Mouse (Mus musculus) myocyte (in vitro differentiated cells): ENCODE measurements around the gene Jhy. TPM values are rescaled to one million over a fixed set of nuclear protein-coding genes. Genes with fewer than 3 reads are reported as not detected.

Experiments used
- H3K27me3 ChIP-seq: one replicate; pipeline ENCODE4 v1.6.1; 2011; ENCODE audit not compliant: control insufficient read depth, insufficient read depth, insufficient read length
- H3K36me3 ChIP-seq: one replicate; pipeline ENCODE4 v1.6.1; 2011; ENCODE audit not compliant: control insufficient read depth, insufficient read depth
- H3K4me2 ChIP-seq: one replicate; pipeline ENCODE4 v1.6.1; 2011; ENCODE audit warnings: low read depth, control low read depth
- H3K4me3 ChIP-seq: one replicate; pipeline ENCODE4 v1.5.1; 2011; ENCODE audit warnings: mild to moderate bottlenecking, control low read depth, moderate library complexity
- H3K79me2 ChIP-seq: one replicate; pipeline ENCODE4 v1.6.1; 2011; ENCODE audit not compliant: control insufficient read depth, insufficient read depth
- H3ac ChIP-seq: one replicate; pipeline ENCODE4 v1.6.1; 2011; ENCODE audit not compliant: control insufficient read depth, insufficient read length
- CEBPB ChIP-seq: IDR thresholded peaks from 2 replicates; pipeline ENCODE4 v1.6.1; 2011; ENCODE audit warnings: mild to moderate bottlenecking, moderate library complexity; ENCODE audit not compliant: poor library complexity, insufficient read depth, severe bottlenecking
- E2F4 ChIP-seq: IDR thresholded peaks from one replicate; pipeline ENCODE4 v1.6.1; 2011; ENCODE audit warnings: mild to moderate bottlenecking, control low read depth, moderate library complexity; ENCODE audit not compliant: insufficient read depth
- MAX ChIP-seq: IDR thresholded peaks from one replicate; pipeline ENCODE4 v1.6.1; 2011; ENCODE audit warnings: low read depth, mild to moderate bottlenecking, control low read depth
- MYOD1 ChIP-seq, 3 experiments: IDR thresholded peaks; one replicate each; pipeline ENCODE4 v1.6.1; 2011; ENCODE audit warnings: control low read depth in 2 of 3, low read depth in 2 of 3, mild to moderate bottlenecking in 2 of 3, moderate library complexity in 1 of 3; ENCODE audit not compliant: insufficient read length in 2 of 3, control insufficient read depth in 1 of 3
- MYOG ChIP-seq, 3 experiments: IDR thresholded peaks; one replicate each; pipeline ENCODE4 v1.6.1; 2011; ENCODE audit warnings: control low read depth in 2 of 3, low read depth in 2 of 3, mild to moderate bottlenecking in 2 of 3; ENCODE audit not compliant: insufficient read length in 2 of 3, control insufficient read depth in 1 of 3, insufficient read depth in 1 of 3
- POLR2A ChIP-seq: IDR thresholded peaks from one replicate; pipeline ENCODE4 v1.6.1; 2011; ENCODE audit warnings: low read depth, mild to moderate bottlenecking, control low read depth, moderate library complexity; ENCODE audit not compliant: insufficient read length
- POLR2AphosphoS2 ChIP-seq: IDR thresholded peaks from one replicate; pipeline ENCODE4 v1.6.1; 2011; ENCODE audit warnings: low read depth, control low read depth; ENCODE audit not compliant: insufficient read length
- REST ChIP-seq: IDR thresholded peaks from one replicate; pipeline ENCODE4 v1.6.1; 2011; ENCODE audit warnings: mild to moderate bottlenecking, control low read depth, moderate library complexity; ENCODE audit not compliant: insufficient read depth, insufficient read length
- SRF ChIP-seq: IDR thresholded peaks from one replicate; pipeline ENCODE4 v1.6.1; 2011; ENCODE audit warnings: low read depth; ENCODE audit not compliant: control insufficient read depth, insufficient read length
- TCF12 ChIP-seq: IDR thresholded peaks from one replicate; pipeline ENCODE4 v1.6.1; 2011; ENCODE audit warnings: mild to moderate bottlenecking, control low read depth; ENCODE audit not compliant: poor library complexity, insufficient read depth, severe bottlenecking
- TCF3 ChIP-seq: IDR thresholded peaks from one replicate; pipeline ENCODE4 v1.6.1; 2011; ENCODE audit warnings: low read depth, control low read depth; ENCODE audit not compliant: insufficient read length
- USF1 ChIP-seq: IDR thresholded peaks from one replicate; pipeline ENCODE4 v1.6.1; 2011; ENCODE audit warnings: low read depth, mild to moderate bottlenecking, control low read depth, moderate library complexity
- polyA plus RNA-seq: library from polyadenylated mRNA; unstranded; fragments of >200 nt; fragmentation: generic; extraction: Trizol; gene quantifications from one replicate; pipeline ENCODE4 v1.2.1, GENCODE M21; 2012; ENCODE audit warnings: missing spikeins

The Jhy gene
- polyA plus RNA-seq, 1 experiment: not detected

DNA sequence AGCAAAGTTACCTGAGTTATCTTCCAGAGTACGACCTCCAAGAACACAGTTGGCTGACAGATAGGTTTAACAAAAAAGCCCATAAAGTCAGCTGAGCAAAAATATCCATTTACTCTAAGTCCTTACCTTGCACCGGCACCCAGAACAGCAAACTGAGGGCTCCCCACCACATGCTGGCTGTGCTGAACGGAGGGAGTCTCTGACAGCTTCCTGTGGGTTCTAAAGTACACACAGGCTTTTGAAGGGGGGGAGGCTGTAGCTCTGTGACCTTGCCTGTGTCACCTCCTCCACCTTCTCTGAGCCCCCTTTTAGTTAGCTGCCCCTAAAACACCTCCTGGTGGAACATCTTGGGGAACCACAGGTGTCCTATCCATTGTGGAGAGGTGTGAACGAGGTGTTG lies 40.5 kb upstream of the Jhy start, which contains the start of gene Crtam:
Gene Crtam (minus strand): TSS at position 214 of the 400 bp plus-strand sequence.
- no peak within 1 kb of the TSS for H3K4me2 ChIP-seq
- no peaks in the 10 kb centered on the region for H3K27me3 ChIP-seq
- no peak within 1 kb of the TSS for H3ac ChIP-seq
- H3K36me3 ChIP-seq: no peaks in the 10 kb centered on the region
- TF ChIP-seq MYOD1 (IDR thresholded peaks at IDR 0.05; ENCODE audit: control insufficient read depth in 1 of 3, insufficient read length in 2 of 3, low read depth in 2 of 3): no peak
- TF ChIP-seq POLR2A: no peak
- TF ChIP-seq TCF12: no peak
- no peak for TF ChIP-seq CEBPB
- TF ChIP-seq SRF: no peak
- TF ChIP-seq USF1: no peak
- no peaks in the 10 kb centered on the region for H3K79me2 ChIP-seq
- H3K4me3 ChIP-seq: no peak within 1 kb of the TSS

DNA sequence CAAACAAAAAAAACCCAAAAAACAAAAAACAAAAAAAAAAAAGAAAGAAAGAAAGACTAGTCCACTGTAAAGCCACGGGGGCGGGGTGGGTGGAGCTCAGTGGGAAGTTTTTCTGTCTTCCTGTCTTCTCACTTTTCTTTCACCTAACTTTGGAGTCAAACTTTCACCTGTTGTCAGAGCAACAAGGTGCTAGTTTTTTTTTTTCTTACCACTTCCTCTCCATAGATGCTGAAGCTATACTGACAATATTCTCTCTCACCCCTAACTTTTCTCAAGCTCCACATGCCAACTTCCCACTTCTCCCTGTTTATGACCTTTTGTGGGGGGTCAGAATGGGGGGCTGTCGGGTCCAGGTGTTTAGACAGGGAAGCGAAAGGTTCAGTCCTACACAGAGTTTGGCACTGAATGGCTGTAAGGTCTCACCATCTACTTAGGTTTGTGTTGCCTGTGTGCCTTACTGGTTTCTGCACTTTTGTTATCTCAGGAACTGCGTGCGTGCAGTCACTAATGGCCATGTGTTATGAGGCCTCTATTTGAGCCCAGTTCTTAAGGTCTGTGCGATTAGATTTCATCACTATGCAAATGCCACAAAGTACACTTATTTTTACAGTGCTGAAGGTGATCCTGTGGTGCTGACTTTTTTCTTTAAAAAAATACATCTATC lies 33.3 kb upstream of the Jhy start:
- Histone ChIP-seq H3K36me3 (no peaks in the 10 kb centered on the region), H3K4me3 (no peak overlapping the region)

DNA sequence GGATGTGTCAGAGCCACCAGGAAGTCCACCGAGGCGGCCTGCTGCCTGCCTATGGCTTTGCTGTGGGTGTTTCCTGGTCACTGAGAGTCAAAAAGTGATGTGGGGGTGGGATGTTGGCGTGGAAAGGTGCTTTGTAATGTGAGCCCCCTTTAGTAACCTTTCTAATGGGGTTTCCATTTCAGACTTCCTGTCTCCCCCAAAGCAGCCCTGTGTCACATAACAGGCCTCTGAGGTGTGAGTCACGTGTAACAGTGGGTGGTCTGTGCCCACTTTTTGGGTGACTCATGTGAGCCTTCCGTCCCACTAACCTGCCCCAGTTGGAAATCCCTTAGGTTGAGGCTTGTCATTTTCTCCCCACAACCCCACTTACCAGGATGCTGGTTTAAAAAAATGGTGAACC lies 30.2 kb upstream of the Jhy start:
- no peak overlapping the region for H3K4me3 ChIP-seq
- H3K79me2 ChIP-seq: no peaks in the 10 kb centered on the region
- TF ChIP-seq E2F4 (no peak), USF1 (no peak), REST (no peak), POLR2AphosphoS2 (no peak), TCF3 (no peak), CEBPB (no peak), POLR2A (no peak), SRF (no peak), TCF12 (no peak), MAX (no peak), MYOD1 (IDR thresholded peaks at IDR 0.05; ENCODE audit: control insufficient read depth in 1 of 3, insufficient read length in 2 of 3, low read depth in 2 of 3) (no peak), MYOG (IDR thresholded peaks at IDR 0.05; ENCODE audit: control insufficient read depth in 1 of 3, insufficient read depth in 1 of 3, insufficient read length in 2 of 3, low read depth in 2 of 3) (no peak)
- no peaks in the 10 kb centered on the region for H3K27me3 ChIP-seq
- H3K4me2 ChIP-seq: no peak overlapping the region
- H3K36me3 ChIP-seq: no peaks in the 10 kb centered on the region
- H3ac ChIP-seq: no peak overlapping the region

More for the DNA sequence above, 33.3 kb upstream of the Jhy start:
- Histone ChIP-seq H3K27me3 (no peaks in the 10 kb centered on the region), H3ac (no peak overlapping the region), H3K4me2 (no peak overlapping the region), H3K79me2 (no peaks in the 10 kb centered on the region)
- TF ChIP-seq POLR2A (no peak), MAX (no peak), USF1 (no peak), TCF12 (no peak), SRF (no peak), CEBPB (no peak), REST (no peak), E2F4 (no peak), POLR2AphosphoS2 (no peak), MYOD1 (IDR thresholded peaks at IDR 0.05; ENCODE audit: control insufficient read depth in 1 of 3, insufficient read length in 2 of 3, low read depth in 2 of 3) (no peak), MYOG (IDR thresholded peaks at IDR 0.05; ENCODE audit: control insufficient read depth in 1 of 3, insufficient read depth in 1 of 3, insufficient read length in 2 of 3, low read depth in 2 of 3) (no peak), TCF3 (no peak)

DNA sequence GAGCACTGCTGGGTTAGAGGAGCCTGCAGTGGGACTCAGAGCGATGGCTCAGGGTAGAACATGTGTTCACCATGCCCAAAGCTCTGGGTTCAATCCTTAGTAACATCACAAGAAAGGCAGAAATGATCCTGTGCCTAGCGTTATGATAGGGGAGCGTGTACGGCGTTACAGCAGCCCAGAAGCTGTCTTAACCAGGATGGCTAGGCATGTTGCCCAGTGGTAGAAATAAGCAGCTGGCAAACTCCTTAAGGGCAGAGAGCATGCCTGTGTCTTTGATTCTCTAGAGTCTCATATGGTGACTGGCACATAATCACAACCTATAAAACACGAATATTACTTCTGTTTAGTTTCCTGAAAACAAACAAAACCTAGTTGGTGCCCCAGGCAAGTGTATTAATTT lies 27.6 kb upstream of the Jhy start:
- H3K79me2 ChIP-seq: no peaks in the 10 kb centered on the region
- H3K27me3 ChIP-seq: peaks cover 5% of the 10 kb centered on the region
- TF ChIP-seq POLR2AphosphoS2 (no peak), REST (no peak), TCF3 (no peak), MYOG (IDR thresholded peaks at IDR 0.05; ENCODE audit: control insufficient read depth in 1 of 3, insufficient read depth in 1 of 3, insufficient read length in 2 of 3, low read depth in 2 of 3) (no peak), MYOD1 (IDR thresholded peaks at IDR 0.05; ENCODE audit: control insufficient read depth in 1 of 3, insufficient read length in 2 of 3, low read depth in 2 of 3) (no peak), SRF (no peak), TCF12 (no peak), E2F4 (no peak), CEBPB (no peak), POLR2A (no peak), USF1 (no peak), MAX (no peak)
- H3K4me3 ChIP-seq: no peak overlapping the region
- H3K4me2 ChIP-seq: no peak overlapping the region
- H3K36me3 ChIP-seq: no peaks in the 10 kb centered on the region
- H3ac ChIP-seq: no peak overlapping the region

DNA sequence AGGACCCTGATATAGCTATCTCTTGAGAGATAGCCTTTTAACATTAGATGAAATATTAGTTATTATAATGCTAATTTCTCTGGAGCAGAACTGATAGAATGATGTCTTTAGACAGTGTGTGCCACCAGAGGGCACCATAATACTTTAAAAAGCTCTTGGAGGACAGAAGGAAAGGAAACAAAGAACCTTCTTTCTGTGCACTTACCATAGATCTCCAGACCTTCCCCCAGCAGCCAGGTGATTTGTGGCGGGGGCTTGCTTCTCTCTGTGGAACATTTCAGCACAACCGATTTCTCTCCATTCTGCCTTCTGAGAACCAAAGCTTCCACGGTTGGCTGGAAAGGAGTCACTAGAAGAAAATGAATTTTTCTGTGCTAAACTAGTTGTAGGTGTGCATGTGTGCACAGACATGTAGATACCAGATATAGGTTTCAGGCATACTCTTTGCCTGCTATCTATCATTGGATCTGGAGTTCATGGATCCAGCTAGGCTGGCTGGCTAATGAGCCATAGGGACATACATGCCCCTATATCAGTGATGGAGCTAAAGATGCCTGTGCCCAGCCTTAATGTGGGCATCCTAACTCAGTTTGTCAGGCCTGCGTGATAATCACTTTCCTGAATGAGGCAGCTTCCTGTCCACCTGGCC lies 26.1 kb upstream of the Jhy start:
- TF ChIP-seq MYOD1 (IDR thresholded peaks at IDR 0.05; ENCODE audit: control insufficient read depth in 1 of 3, insufficient read length in 2 of 3, low read depth in 2 of 3): no peak
- no peak for TF ChIP-seq TCF12
- no peak for TF ChIP-seq POLR2A
- Histone ChIP-seq H3K79me2 (no peaks in the 10 kb centered on the region), H3K4me2 (no peak overlapping the region), H3K27me3 (peaks cover 5% of the 10 kb centered on the region), H3K36me3 (no peaks in the 10 kb centered on the region), H3ac (no peak overlapping the region), H3K4me3 (no peak overlapping the region)
